Mouse (Mus musculus) B cell, adult 67 days (primary cell): Measurements from ENCODE around the gene Gm8159. TPM values are rescaled to one million over a fixed set of nuclear protein-coding genes. Genes with fewer than 3 reads are reported as not detected.

Experiments used
- total RNA-seq, 2 experiments: library from RNA; stranded (reverse); gene quantifications; 4 replicates each; pipeline ENCODE4 v1.2.4; 2023

Gene Gm8159
- not detected for total RNA-seq

GRCm38 (mm10) chr14:4632052-4632451 is at the start of gene Gm8159:
Gene Gm8159 (plus strand): TSS chr14:4632352.

GRCm38 (mm10) chr14:4663892-4664291 is 31.7 kb downstream of the Gm8159 start, which contains the start of gene Gm3239:
Gene Gm3239 (plus strand): TSS chr14:4664192.

Other genes starting within 250 kb of the Gm8159 start
- not detected for gene Gm3159, start 234.8 kb upstream of the Gm8159 start, total RNA-seq
- gene Gm3164, start 216.9 kb upstream of the Gm8159 start, total RNA-seq, result not detected
- gene Gm3173, start 201.4 kb upstream of the Gm8159 start, total RNA-seq, result not detected
- gene Gm3182, start 150.6 kb upstream of the Gm8159 start, total RNA-seq, result not detected
- gene Gm3047, start 76.9 kb upstream of the Gm8159 start, total RNA-seq, result not detected
- gene Gm3239, start 31.8 kb downstream of the Gm8159 start, total RNA-seq, result not detected
- not detected for gene Gm7876, start 76.9 kb downstream of the Gm8159 start, total RNA-seq
- gene Gm3252, start 94.4 kb downstream of the Gm8159 start, total RNA-seq, result not detected
- gene Gm9602, start 144.0 kb downstream of the Gm8159 start, total RNA-seq, result not detected
- not detected for gene Gm3269, start 205.8 kb downstream of the Gm8159 start, total RNA-seq
- gene Gm3264, start 223.2 kb downstream of the Gm8159 start, total RNA-seq, result not detected